Mouse (Mus musculus): ENCODE measurements at regions not wholly inside any gene's neighbourhood (a gene's known extent, or its start where the extent isn't known, plus 50 kb on each side); places are given as distances from the start of the nearest gene placed in this dataset.

DNA sequence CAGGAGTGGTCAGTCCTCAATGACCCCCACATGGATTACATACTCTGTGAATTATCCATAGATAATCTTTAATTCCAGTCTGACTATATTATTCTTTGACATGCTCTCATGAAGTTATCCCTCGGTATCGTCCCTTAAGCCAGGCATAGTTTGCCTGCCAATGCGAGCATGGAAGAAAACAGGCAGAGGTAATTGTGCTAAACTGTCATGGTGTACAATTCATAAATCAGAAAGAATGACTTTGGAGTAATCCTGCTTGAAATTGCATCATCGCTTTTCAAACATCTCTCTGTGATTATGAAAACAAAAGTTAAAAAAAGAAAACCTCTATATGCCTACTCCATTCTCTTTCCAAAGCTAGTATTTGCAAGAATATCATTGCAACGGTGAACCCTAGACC is 307.9 kb upstream of the Ubash3b start:
- Histone ChIP-seq H3K4me1 (peaks cover 16% of the 10 kb centered on the region), H3K9ac (replicated peaks) (no peak overlapping the region), H3K27me3 (no peaks in the 10 kb centered on the region), H3K4me2 (replicated peaks) (no peak overlapping the region), H3K4me3 (no peak overlapping the region), H3K27ac (replicated peaks) (no peak overlapping the region), H3K36me3 (no peaks in the 10 kb centered on the region), H3K9me3 (no peaks in the 10 kb centered on the region)
- ATAC-seq (ENCODE audit: low FRiP score, low read depth) = no peak
- WGBS = 85% methylated on average over 5 of the region's 5 CpGs

- WGBS = 61% methylated on average over 8 of the region's 8 CpGs
- H3K4me1 ChIP-seq = peaks cover 12% of the 10 kb centered on the region
- H3K4me2 ChIP-seq (replicated peaks) = no peak overlapping the region
- H3K27ac ChIP-seq (replicated peaks) = peak overlapping the region; percentile 61
- no peak overlapping the region for H3K9ac ChIP-seq (replicated peaks)
- ATAC-seq (ENCODE audit: low FRiP score, low read depth) = peak; percentile 70
- no peak overlapping the region for H3K4me3 ChIP-seq
- H3K27me3 ChIP-seq = no peaks in the 10 kb centered on the region
- no peaks in the 10 kb centered on the region for H3K9me3 ChIP-seq
- no peaks in the 10 kb centered on the region; the same call in 1 of the 2 replicates for H3K36me3 ChIP-seq
Measured at GRCm38 (mm10) chr9:41464057-41464685, 302.7 kb upstream of the Ubash3b start.

DNA sequence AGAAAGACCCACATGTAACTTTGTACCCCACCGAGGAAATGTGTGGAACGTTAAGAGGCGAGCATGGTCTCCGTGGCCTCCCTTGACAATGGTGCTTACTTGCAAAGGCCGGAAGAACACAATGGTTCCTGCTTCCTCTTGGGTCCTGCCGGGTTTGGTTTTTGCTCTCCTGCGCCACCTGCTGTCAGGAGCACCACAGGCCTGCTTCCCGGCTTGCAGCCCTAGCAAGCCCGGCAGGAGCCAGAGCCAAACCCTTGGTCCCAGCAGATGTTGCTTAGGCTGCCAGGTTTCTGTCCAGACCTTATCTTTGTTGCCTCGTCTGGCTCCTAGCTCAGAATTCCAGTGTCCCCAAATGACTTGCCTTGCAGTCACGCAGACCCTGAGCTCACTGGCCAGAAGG is 300.2 kb upstream of the Ubash3b start:
- WGBS = 6% methylated on average over 11 of the region's 11 CpGs
- Histone ChIP-seq H3K27ac (replicated peaks) (peak overlapping the region; percentile 49), H3K9me3 (no peaks in the 10 kb centered on the region), H3K27me3 (no peaks in the 10 kb centered on the region), H3K4me2 (replicated peaks) (no peak overlapping the region), H3K9ac (replicated peaks) (no peak overlapping the region), H3K36me3 (no peaks in the 10 kb centered on the region; the same call in 1 of the 2 replicates), H3K4me3 (no peak overlapping the region), H3K4me1 (peaks cover 18% of the 10 kb centered on the region)
- peak; percentile 75 for ATAC-seq (ENCODE audit: low FRiP score, low read depth)

- H3K27me3 ChIP-seq = no peaks in the 10 kb centered on the region
- H3K9ac ChIP-seq (replicated peaks) = no peak overlapping the region
- no peak overlapping the region for H3K4me3 ChIP-seq
- ATAC-seq (ENCODE audit: low FRiP score, low read depth) = no peak
- H3K36me3 ChIP-seq = no peaks in the 10 kb centered on the region; the same call in 1 of the 2 replicates
- H3K4me1 ChIP-seq = peaks cover 18% of the 10 kb centered on the region
- no peak overlapping the region for H3K4me2 ChIP-seq (replicated peaks)
- no peak overlapping the region for H3K27ac ChIP-seq (replicated peaks)
- no peaks in the 10 kb centered on the region for H3K9me3 ChIP-seq
- WGBS = 80% methylated on average over 6 of the region's 6 CpGs
Measured at GRCm38 (mm10) chr9:41460709-41461108, 299.2 kb upstream of the Ubash3b start.

- Histone ChIP-seq H3K4me2 (replicated peaks) (no peak overlapping the region), H3K9ac (replicated peaks) (no peak overlapping the region), H3K9me3 (no peaks in the 10 kb centered on the region), H3K4me3 (no peak overlapping the region), H3K36me3 (no peaks in the 10 kb centered on the region), H3K27ac (replicated peaks) (no peak overlapping the region), H3K4me1 (peaks cover 10% of the 10 kb centered on the region; the same call in 1 of the 2 replicates), H3K27me3 (no peaks in the 10 kb centered on the region)
- no peak for ATAC-seq (ENCODE audit: low FRiP score, low read depth)
- WGBS = 61% methylated on average over 3 of the region's 3 CpGs
Measured at GRCm38 (mm10) chr9:41457003-41457402, 295.5 kb upstream of the Ubash3b start.

DNA sequence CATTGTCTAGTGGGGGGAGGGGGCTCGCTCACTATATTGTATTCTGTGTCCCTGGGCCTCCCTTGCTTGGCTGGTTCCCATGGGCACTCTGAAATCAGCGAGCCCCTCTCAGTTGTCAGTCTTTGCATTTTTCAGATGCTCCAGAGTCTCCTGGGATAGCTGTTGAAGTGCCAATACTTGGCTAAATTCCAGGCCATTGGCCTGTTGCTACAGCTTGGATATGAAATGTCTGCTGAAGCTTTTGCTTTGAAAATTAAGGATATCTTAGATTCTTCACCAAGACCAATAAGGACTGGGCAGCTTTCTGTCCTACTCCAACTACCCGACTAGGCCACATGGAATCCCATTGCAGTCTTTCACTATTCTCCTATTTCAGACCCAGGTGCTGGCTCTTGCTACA is 290.2 kb upstream of the Ubash3b start:
- H3K36me3 ChIP-seq = no peaks in the 10 kb centered on the region
- 65% methylated on average over 3 of the region's 3 CpGs for WGBS
- H3K4me2 ChIP-seq (replicated peaks) = no peak overlapping the region
- no peak overlapping the region for H3K27ac ChIP-seq (replicated peaks)
- peaks cover 31% of the 10 kb centered on the region for H3K4me1 ChIP-seq
- H3K4me3 ChIP-seq = no peak overlapping the region
- ATAC-seq (ENCODE audit: low FRiP score, low read depth) = no peak
- H3K9me3 ChIP-seq = no peaks in the 10 kb centered on the region
- H3K9ac ChIP-seq (replicated peaks) = no peak overlapping the region
- no peaks in the 10 kb centered on the region for H3K27me3 ChIP-seq

DNA sequence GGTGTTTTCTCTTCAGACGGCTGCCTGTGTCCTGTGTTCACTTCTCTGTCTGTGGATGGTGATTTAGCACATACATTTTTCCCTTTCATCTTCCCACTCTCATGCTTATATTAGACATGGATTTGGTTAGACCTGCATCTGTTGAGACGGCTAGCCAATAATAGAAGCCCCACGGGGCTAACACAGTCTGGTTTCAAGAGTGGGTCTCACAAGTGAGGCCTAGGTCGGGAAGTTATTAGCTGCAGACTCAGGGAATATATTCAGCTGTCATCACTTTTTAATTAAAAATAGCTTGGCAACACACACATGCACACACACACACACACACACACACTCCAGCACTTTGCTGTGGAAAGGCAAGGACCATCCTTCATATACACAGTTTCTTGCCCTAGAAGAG is 287.7 kb upstream of the Ubash3b start:
- Histone ChIP-seq H3K4me1 (peaks cover 36% of the 10 kb centered on the region), H3K27me3 (no peaks in the 10 kb centered on the region), H3K36me3 (no peaks in the 10 kb centered on the region), H3K27ac (replicated peaks) (peak overlapping the region; percentile 60; the same call in 1 of the 2 replicates), H3K4me3 (no peak overlapping the region), H3K9me3 (no peaks in the 10 kb centered on the region), H3K9ac (replicated peaks) (no peak overlapping the region), H3K4me2 (replicated peaks) (no peak overlapping the region)
- 64% methylated on average over 4 of the region's 4 CpGs for WGBS
- no peak for ATAC-seq (ENCODE audit: low FRiP score, low read depth)

DNA sequence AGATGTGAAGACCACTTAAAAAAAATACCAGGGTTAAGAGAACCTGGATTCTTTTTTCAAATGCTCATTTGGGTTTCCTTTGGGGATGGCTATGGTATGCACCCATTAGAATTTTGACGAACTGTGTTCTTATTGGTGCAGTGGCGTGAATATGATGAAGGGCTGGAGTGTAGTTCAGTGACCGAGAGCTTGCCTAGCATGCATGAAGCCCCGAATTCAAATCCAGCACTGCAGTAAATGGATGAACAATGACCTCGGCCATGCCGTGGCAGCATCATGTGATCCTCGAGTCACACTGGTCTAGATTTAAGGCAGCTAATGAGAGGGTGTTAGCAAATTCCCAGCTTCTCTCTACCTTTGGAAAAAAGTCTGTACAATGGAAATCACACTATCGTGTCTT is 286.4 kb upstream of the Ubash3b start:
- H3K4me1 ChIP-seq = peaks cover 36% of the 10 kb centered on the region
- peak overlapping the region; percentile 97 for H3K27ac ChIP-seq (replicated peaks)
- 51% methylated on average over 8 of the region's 8 CpGs for WGBS
- H3K9ac ChIP-seq (replicated peaks) = no peak overlapping the region
- H3K4me3 ChIP-seq = no peak overlapping the region
- H3K9me3 ChIP-seq = no peaks in the 10 kb centered on the region
- 0 out of 2 replicates have a peak, but pooled peaks cover under 1% of the 10 kb centered on the region for H3K36me3 ChIP-seq
- 0 out of 2 replicates have a peak, but pooled peaks have one; percentile 5 for ATAC-seq (ENCODE audit: low FRiP score, low read depth)
- no peaks in the 10 kb centered on the region for H3K27me3 ChIP-seq
- peak overlapping the region; percentile 45; the same call in 1 of the 2 replicates for H3K4me2 ChIP-seq (replicated peaks)

- WGBS = 8% methylated on average over 12 of the region's 12 CpGs
- Histone ChIP-seq H3K4me3 (no peak overlapping the region; the same call in 1 of the 2 replicates), H3K9ac (replicated peaks) (peak overlapping the region; percentile 45; the same call in 1 of the 2 replicates), H3K36me3 (0 out of 2 replicates have a peak, but pooled peaks cover 6% of the 10 kb centered on the region), H3K4me2 (replicated peaks) (peak overlapping the region; percentile 45), H3K9me3 (no peaks in the 10 kb centered on the region), H3K4me1 (peaks cover 36% of the 10 kb centered on the region), H3K27me3 (no peaks in the 10 kb centered on the region), H3K27ac (replicated peaks) (peak overlapping the region; percentile 97)
- peak; percentile 81 for ATAC-seq (ENCODE audit: low FRiP score, low read depth)
Measured at GRCm38 (mm10) chr9:41447211-41447875, 285.8 kb upstream of the Ubash3b start.

DNA sequence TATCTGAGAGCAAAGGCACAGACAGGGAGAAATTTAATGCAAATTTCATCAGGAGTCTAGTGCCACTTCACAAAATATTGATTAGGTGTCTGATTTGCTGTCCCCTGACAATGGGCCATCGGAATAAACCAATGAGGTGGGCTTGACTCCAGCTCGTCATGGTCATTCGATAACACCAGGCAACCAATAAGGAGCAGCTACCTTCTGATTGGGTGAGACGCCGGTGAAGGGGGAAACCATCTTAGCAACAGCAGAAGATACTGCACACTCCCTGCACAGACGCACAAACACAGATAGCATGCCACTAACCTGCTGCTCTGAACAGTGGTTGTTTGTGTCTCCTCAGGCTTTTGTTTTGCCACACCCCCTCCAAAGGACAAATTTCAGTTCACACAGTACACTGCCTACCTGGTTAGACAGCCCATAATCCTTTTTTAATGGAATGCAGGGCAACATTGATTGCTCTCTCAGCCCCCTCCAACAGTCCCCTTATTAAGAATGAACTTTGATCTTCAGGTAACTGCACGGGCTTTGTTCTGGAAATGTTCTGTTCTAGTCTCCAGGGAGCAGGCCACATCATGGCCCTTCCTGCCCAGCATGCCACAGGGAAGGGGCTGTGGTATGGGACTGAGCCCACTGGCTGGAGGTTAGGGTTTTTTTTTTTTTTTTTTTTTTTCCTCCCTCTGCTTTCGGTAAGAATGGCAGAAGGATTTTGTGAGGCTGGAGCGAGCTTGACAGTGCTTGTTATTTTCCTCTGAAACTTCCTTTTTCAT is 285.1 kb upstream of the Ubash3b start:
- Histone ChIP-seq H3K36me3 (0 out of 2 replicates have a peak, but pooled peaks cover 10% of the 10 kb centered on the region), H3K27ac (replicated peaks) (peak overlapping the region; percentile 97), H3K9me3 (no peaks in the 10 kb centered on the region), H3K27me3 (no peaks in the 10 kb centered on the region), H3K9ac (replicated peaks) (peak overlapping the region; percentile 45), H3K4me1 (peaks cover 32% of the 10 kb centered on the region), H3K4me2 (replicated peaks) (peak overlapping the region; percentile 45), H3K4me3 (no peak overlapping the region)
- 46% methylated on average over 9 of the region's 9 CpGs for WGBS
- peak; percentile 85 for ATAC-seq (ENCODE audit: low FRiP score, low read depth)

DNA sequence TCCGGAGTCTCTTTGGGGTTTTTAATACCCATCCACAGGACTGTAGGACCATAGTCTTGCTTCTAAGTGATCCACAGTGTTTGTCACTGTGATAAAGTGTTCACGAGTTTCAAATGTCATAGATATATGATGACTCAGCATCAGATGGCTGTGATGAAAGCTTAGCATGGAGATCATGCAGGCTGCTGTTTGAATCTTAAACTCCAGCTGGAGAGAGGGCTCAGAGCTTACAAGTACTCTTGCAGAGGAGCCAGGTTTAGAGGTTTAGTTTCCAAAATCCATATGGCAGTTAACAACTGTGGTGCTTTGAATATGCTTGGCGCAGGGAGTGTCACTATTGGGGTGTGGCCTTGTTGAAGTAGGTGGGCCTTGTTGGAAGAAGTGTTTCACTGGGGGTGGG is 280.9 kb upstream of the Ubash3b start:
- ATAC-seq (ENCODE audit: low FRiP score, low read depth) = no peak
- Histone ChIP-seq H3K9me3 (peaks cover 22% of the 10 kb centered on the region), H3K4me2 (replicated peaks) (no peak overlapping the region), H3K36me3 (peaks cover 43% of the 10 kb centered on the region), H3K4me1 (peaks cover 12% of the 10 kb centered on the region), H3K4me3 (no peak overlapping the region), H3K27ac (replicated peaks) (no peak overlapping the region), H3K9ac (replicated peaks) (no peak overlapping the region), H3K27me3 (no peaks in the 10 kb centered on the region)
- WGBS = 92% methylated on average over 3 of the region's 3 CpGs

GRCm38 (mm10) chr9:41439979-41440378 is 278.5 kb upstream of the Ubash3b start:
- ATAC-seq (ENCODE audit: low FRiP score, low read depth) = no peak
- no peak overlapping the region for H3K4me3 ChIP-seq
- H3K9me3 ChIP-seq = peaks cover 27% of the 10 kb centered on the region
- no peak overlapping the region for H3K4me2 ChIP-seq (replicated peaks)
- H3K9ac ChIP-seq (replicated peaks) = no peak overlapping the region
- WGBS = 95% methylated on average over 4 of the region's 4 CpGs
- no peaks in the 10 kb centered on the region for H3K4me1 ChIP-seq
- peaks cover 61% of the 10 kb centered on the region for H3K36me3 ChIP-seq
- no peaks in the 10 kb centered on the region for H3K27me3 ChIP-seq
- H3K27ac ChIP-seq (replicated peaks) = no peak overlapping the region
